Mouse (Mus musculus) right cerebral cortex, postnatal 10 days (tissue): Measurements from ENCODE around the gene Arfgef2.

Source experiments
- DNase-seq, 2 experiments: peaks; one replicate each; pipeline ENCODE4 v3.0.0; 2021; ENCODE audit warnings: low spot score in 2 of 2

Gene Arfgef2

DNA sequence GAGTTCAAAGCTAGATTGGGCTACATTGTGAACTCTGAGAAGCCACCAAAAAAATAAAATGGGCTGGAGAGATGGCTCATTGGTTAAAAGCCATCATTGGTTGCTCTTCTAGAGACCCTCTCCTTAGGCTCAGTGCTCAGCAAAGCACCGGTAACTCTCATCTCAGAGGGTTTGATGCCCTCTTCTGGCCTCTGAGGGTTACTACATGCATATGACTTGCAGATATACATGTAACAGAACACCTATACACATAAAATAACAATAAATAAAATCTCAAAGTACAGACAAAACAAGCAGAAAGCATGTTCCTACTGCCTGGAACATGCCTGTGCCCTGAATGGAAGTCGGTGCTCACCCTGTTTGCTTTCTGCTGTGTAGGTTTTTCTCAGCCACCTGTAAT, 51.7 kb downstream of the Arfgef2 start:
- DNase-seq: no peak

GRCm38 (mm10) chr2:166859214-166859613, 53.8 kb downstream of the Arfgef2 start:
- DNase-seq: no peak

GRCm38 (mm10) chr2:166862505-166862904, 57.1 kb downstream of the Arfgef2 start:
- DNase-seq: no peak

GRCm38 (mm10) chr2:166865476-166865875, 60.1 kb downstream of the Arfgef2 start:
- no peak for DNase-seq

DNA sequence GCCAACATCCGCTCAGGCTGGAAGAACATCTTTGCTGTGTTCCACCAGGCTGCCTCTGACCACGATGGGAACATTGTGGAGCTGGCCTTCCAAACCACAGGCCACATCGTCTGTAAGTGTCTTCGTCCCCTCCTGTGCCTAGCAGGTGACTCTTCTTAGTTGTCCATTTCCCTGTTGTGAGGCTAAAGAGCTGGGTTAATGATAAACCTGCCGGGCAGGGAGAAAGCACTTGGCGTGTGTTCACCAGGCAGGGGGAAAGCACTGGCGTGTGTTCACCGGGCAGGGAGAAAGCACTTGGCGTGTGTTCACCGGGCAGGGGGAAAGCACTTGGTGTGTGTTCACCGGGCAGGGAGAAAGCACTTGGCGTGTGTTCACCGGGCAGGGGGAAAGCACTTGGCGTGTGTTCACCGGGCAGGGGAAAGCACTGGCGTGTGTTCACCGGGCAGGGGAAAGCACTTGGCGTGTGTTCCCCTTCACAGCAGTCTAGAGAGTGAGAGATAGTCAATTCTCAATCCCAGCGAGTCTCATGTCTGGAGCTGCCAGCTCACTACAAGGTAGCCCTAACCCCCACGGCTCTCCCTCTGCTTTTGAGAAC, 65.0 kb downstream of the Arfgef2 start:
- DNase-seq: no peak

DNA sequence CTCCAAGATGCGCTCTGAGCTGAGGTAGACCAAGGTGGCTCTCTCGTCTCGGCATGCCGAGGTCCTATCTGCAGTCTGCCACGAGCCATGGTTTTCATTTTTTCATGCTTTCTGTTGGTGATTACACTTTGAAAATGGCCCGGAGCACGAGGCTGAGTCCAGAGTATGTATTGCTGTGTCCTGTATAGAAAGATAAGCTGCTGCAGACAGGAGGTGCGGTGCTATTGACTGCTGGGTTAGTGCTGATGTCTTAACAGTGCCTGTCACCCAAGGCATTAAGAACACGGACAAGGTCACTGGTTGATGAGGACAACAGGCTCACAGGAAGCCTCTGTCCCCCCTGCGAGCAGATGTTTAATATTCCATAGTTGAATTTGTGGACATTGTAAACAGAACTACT, 65.5 kb downstream of the Arfgef2 start:
- DNase-seq: no peak

DNA sequence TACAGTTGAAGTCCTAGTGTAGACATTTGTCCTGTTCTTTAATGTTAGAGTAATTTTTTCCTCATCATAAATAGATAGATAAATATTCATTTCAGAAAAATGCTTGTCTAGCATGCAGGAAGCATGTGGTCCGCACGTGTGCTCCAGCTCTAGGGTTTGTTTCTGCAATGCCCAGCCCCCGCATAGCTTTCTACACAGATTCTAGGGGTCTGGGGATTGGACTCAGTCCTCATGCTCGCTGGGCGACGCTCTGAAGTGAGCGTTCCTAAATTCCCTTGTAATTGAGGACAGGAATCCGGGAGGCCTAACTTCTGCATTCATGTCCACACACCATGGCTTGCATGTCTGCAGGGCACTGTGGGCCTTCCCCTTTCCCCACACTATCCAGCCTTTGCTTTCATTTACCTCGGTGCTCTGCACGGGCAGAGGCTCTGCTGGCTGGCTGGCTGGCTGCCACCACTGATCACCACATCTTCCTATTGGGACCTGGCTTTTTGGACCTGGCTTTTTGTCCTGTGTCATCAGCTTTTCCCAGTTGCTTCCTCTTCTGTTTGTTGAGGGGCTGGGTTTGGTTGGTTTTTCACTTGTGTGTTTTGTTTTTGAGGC, 69.4 kb downstream of the Arfgef2 start:
- peak in 1 of 2 experiments; percentile 51 for DNase-seq

GRCm38 (mm10) chr2:166875561-166875960, 70.2 kb downstream of the Arfgef2 start:
- DNase-seq: no peak

DNA sequence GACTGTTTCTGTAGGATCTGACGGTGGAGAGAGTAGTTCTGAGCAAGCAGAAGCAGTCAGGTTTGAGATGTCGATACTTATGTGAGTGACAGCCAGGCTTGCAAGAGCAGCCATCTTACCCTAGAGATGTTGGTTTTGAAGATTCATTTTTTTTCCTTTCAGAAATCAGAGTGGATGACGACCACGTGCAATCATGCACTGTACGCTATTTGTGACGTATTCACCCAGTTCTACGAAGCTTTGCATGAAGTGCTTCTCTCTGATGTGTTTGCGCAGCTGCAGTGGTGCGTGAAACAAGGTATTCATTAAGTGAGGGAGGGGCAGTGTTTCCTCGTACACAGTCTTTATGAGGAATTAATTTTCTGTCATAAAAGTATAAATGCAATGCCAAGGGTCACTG, 70.9 kb downstream of the Arfgef2 start:
- no peak for DNase-seq

GRCm38 (mm10) chr2:166885066-166885465, 79.7 kb downstream of the Arfgef2 start:
- no peak for DNase-seq

GRCm38 (mm10) chr2:166885619-166886018, 80.2 kb downstream of the Arfgef2 start:
- DNase-seq: no peak

DNA sequence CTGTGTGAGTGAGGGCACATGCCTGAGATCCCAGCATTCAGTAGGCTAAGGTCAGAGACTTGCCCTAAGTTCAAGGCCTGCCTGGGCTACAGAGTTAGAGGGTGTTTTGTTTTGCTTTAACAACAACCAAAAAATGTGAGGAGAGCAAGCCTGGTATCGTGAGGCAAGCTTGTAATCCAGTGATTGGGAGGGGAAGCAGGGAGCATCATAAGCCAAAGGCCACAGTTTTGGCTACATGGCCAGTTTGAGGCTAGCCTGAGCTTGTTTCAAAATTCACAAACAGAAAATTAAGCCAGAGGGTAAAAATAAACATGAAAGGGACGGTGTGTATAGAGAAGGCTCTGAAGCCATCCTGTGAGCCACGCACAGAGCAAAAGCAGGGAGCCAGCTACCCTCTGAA, 80.8 kb downstream of the Arfgef2 start:
- no peak for DNase-seq

- no peak for DNase-seq
Measured at GRCm38 (mm10) chr2:166887816-166888215, 82.4 kb downstream of the Arfgef2 start.

DNA sequence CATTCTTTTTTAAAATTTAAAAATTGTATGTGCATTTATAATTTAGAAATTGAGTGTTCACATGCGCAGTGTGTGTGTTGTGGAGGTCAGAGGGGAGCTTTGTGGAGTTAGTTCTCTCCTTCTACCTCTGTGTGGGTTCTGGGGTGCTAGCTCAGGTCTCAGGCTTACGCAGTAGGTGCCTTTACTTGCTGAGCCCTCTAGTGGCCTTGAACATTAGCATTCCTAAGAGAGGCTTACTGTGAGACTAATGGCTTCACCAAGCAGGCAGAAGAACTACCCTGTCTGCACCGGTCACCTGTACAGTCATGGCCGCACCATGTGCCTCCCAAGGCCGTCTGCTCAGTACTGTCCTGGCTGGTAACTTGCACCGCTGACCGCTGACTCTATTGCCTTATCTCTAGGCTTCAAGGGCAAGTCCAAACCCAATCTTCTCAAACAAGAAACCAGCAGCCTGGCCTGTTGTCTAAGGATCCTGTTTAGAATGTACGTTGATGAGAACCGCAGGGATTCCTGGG, 86.0 kb downstream of the Arfgef2 start:
- no peak for DNase-seq

- no peak for DNase-seq
Measured at GRCm38 (mm10) chr2:166892158-166892680, 86.8 kb downstream of the Arfgef2 start.

DNA sequence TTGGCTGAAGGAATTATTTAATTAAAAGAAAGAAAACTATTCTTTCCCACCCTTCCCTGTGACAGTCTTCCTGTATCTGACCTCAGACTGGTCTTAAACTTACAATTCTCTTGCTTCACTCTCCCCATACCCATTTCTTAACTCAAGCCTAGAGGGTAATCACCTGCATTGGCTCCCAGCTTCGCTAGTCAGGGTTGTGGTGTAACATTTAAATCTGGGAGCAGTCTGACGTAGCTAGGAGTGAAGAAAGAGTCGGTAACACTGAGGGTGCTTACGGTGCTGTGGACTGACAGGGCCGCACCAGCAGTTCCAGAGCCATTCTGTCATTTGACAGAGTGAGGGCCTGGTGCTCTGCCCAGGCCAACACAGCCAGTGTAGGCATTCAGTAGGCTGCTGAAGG, 87.6 kb downstream of the Arfgef2 start:
- DNase-seq: no peak

GRCm38 (mm10) chr2:166896368-166896767, 91.0 kb downstream of the Arfgef2 start:
- no peak for DNase-seq

DNA sequence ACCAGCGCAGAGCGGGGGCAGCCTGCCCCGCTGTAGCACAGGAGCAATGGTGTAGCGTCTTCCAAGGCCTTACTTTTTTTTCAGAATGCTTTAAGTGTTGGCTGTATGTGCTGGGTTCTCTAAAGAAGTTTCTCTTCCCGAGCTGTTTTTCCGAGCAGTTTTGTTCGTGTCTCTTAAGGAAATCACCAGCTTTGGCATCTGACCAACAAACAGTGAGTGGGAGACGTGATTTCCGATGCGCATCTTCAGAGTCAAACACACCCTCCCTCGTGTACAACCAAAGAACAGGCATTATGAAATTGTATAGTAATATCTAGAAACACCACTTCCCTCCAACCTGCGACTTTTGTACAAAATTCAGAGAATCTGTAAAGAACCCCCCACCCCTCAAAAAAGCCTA, 91.6 kb downstream of the Arfgef2 start:
- DNase-seq: peak; percentile 34 to 54

GRCm38 (mm10) chr2:166899161-166899560, 93.8 kb downstream of the Arfgef2 start:
- no peak for DNase-seq

DNA sequence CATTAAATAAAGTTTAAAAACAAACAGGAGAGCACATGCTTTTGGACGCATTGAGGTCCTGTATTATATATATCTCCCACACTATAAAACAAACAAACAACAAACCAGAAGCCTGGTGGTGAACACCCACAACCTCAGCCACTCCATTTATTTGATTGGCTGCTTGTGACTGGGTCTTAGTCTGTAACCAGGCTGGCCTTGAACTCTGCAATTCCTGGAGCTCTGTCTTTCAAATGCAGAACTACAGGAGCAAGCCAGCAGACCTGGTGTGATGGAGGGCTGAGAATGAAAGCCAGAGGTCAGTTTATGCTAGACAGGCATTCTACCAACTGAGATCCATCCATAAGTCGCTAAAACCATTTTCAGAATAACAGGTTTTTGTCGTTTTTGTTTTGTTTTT, 94.4 kb downstream of the Arfgef2 start:
- DNase-seq: no peak

DNA sequence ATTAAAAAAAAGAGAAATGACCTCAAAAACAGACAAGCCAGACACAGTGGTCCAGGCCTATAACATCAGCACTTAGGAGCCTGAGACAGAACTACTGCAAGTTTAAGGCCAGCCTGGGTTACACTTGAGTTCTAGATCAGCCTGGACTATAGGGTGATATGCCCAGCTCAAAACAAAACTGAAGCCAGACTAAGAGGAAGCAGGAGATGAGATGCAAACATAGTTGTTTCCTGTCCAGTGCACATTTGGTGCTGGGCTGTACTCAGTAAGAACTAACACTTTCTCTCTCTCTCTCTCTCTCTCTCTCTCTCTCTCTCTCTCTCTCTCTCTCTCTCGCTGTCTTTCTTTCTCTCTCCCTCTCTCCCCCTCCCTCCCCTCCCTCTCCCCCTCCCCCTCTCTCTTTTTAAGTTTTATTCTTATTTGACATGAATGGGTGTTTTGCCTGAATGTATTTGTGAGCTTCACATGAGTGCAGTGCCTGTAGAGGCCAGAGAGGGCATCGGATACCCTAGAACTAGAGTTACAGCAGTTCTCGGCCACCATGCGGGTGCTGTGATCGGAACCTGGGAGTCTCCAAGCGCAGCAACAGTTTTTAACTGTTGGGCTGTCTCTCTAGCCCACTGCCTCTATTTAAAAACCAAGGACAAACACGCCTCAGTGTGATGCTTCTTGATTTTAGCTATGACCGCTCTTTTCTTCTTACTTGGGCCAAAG, 95.6 kb downstream of the Arfgef2 start:
- DNase-seq: no peak

DNA sequence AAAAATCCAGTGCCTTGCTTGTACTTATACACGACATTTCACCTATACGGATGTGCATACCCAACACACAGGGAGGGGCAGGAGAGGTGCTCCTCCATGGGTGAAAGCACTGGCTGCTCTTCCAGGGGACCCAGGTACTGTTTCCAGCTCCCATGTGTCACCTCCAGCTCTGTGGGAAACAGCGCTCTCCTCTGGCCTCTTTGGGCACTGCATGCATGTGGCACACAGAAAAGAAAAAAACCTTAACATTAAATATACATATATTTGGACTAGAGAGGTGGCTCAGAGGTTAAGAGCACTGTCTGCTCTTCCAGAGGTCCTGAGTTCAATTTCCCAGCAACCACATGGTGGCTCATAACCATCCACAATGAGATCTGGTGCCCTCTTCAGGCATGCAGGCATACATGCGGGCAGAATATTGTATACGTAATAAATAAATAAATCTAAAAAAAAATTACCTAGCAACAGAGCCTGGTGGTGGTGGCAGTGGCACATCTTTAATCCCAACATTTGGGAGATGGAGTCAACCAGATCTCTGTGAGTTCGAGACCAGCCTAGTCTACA, 98.4 kb downstream of the Arfgef2 start:
- no peak for DNase-seq
